Mouse (Mus musculus) layer of hippocampus, adult 9-10 months (tissue): Measurements from ENCODE around the gene Olfr432.
"Not testable (repeated sequence)": the region's sequence is repeated elsewhere in the genome, so short reads cannot be mapped to it uniquely, and the experiment has no call there.

ENCODE experiments used
- DNase-seq: peaks from one replicate; pipeline ENCODE4 v3.0.0; 2022; ENCODE audit warnings: low spot score

Gene Olfr432

DNA sequence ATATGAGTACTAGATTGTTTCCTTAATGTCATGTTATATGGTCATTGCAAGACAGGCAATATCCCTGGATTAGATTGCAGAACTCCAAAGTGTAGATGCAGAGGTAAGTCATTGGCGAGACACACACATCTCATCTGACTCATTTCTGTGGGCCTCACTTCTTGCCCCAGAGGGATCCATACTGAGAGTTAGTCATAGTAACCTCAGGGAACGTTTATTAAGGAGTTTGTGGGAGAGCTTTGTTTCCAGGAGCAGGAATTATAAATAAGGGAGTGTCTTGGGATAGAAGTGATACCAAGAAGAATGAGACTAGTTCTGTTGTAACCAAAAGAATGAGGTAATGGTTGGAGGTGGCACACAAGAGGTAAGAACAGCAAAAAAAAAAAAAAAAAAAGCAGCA is at the start of gene Olfr432:
Olfr432 (plus strand) TSS at position 313 of the 400 bp plus-strand sequence.
- DNase-seq = no peak

DNA sequence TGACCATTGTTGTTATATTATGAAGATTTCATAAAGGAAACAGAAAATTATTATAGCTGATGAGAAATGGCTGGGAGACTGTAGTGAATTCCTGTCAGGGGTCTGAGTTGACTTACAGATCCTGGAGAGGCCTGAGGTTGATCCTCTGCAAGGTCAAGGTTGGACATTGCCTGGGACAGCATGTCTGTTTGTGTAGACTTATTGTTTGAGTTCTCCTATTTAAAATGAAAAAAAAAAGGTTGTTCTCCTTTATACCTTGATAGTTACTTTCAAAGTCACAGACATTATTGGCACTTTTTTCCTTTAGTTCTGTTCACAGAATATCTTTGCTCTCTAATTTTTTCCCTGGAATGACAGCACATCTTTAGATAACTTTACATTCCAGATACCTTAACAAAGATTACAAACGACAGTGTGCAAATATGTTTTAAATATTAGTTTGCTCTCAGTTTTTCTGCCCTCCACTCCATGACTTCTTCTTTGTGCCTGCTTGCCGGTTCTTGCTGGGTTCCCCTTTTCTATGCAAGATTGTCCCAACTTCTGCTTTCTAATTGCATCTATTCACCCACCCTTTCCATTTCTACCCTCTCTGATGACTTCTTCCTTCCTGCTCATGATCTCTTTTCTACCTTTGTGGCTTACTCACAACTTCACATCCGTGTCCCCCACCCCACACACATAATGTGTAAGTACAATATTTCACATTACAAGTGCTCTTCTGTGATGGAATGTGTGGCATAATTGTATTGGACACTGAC is 44.5 kb upstream of the Olfr432 start:
- not testable (repeated sequence) for DNase-seq

DNA sequence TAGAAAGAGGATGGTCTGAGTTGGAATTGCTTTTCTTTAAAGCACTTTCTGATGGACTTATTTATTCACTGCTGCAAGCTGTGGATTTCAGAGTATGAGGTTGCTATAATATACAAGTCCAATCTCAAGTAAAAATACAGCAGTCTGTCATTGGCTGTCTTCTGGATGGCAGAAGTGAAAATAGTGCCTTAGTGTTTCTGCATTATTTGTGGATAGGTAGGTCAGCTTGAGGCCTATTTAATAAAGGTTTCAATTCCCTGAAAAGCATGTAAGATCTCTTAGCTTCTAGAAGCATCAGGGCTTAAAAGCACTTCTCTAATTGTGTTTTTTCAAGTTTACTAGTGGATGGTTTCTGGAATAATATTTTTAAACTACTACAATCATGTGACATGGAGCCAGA is 42.0 kb upstream of the Olfr432 start:
- DNase-seq = not testable (repeated sequence)

DNA sequence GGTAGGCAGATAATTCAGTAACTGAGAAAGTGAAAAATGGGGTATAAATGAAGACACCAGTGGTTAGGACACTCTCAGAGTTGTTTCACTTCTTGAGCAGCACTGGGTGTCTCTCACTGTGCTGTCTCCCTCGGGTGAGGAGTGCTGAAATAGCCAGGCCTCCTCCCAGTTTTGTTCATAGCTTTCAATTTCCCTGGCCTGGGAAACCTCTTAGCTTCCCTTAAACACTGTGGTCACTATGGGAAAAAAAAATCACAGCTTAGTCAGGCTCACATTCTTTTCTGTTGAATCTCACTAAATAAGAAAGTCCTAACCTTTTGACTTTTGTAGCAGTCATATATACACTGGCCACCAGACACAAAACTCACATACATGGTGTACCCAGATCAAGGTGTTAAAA is 17.3 kb upstream of the Olfr432 start, which contains the start of gene Ifi205:
Ifi205 (minus strand) TSS at position 113 of the 400 bp plus-strand sequence.
- no peak for DNase-seq

DNA sequence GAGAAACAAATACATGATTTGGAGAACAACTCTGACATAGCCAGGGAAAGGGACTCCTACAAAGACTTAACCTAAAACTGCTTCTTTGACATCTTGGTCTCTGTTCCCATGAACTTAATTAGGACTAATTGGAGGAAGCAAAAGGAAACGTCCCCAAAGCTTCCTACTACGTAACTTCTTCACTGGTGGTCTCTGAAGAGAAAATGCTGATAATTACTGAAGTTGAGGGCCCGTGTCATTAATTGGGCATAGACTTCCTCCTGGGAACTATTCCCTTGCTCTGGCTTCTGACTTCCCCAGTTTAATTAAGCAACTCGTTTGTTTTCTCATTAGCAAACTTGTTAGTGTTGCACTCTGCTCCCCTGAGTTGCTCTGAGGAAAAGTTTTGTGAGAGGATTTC is 13.2 kb upstream of the Olfr432 start:
- no peak for DNase-seq

DNA sequence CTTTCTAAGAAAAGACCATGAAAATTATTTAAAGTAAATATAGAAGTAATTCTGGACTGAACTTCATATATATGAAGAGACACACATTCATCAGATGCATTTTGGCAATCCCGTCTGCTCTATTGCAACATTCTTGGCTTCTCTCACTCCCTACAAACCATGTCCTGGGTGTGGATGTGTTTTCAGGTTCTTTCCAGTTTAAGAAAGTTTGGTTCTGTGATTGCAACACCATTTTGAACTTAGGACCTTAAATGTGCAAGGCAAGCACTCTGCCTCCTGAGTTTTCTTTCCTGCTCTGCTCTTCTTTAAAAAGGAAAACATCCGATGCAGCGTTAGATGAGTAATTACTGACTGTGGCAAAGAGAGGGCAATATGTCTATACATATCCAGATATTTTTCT is 10.5 kb upstream of the Olfr432 start:
- DNase-seq = no peak

DNA sequence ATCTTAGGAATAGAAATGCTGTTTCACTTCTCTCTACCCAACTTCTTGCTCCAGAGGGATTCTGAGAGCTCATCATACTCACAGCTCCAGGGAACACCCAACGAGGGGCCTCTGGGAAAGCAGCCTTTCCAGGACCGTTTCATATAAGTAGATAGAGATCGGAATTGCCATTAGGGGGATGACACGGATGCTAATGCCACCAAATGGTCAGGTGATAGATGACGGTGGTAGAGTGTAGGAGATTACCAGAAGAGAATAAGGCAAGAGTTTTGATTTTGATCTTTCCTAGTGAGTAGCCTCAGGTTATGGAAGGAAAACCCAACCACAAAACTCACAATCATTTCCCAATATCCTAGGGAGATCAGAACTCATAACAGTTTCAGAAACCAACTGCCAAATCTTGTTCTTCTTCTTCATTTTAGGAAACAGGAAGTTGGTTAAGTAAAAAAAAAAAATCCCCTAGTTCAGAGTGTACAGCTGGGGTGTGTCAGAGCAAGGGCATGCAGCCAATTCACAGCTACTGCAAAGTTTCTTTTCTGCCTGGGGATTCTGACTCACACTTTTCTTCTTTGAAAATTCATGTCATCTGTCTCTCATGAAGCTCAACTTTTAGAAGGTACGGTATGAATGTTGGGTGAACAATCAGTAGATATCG is 8.4 kb upstream of the Olfr432 start, which contains the start of gene Olfr433:
Olfr433 (plus strand) TSS at position 183 of the 655 bp plus-strand sequence.
- DNase-seq = no peak

DNA sequence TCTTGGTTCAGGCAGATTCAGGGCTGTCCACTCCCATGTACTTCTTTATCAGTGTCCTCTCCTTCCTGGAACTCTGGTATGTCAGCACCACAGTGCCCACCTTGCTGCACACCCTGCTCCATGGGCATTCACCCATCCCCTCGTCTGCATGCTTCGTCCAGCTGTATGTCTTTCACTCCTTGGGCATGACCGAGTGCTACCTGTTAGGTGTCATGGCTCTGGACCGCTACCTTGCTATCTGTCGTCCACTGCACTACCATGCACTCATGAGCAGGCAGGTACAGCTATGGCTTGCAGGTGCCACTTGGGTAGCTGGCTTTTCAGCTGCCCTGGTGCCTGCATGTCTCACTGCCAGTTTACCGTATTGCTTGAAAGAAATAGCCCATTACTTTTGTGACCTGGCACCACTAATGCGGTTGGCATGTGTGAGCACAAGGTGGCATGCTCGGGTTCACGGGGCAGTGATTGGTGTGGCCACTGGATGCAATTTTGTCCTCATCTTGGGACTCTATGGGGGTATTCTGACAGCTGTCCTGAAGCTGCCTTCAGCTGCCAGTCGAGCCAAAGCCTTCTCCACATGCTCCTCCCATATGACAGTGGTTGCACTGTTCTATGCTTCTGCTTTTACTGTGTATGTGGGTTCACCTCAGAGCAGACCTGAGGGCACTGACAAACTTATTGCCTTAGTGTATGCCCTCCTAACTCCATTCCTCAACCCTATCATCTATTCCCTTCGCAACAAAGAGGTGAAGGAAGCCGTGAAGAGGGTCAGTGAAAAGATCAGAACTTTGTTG is 6.7 kb upstream of the Olfr432 start:
- not testable (repeated sequence) for DNase-seq

DNA sequence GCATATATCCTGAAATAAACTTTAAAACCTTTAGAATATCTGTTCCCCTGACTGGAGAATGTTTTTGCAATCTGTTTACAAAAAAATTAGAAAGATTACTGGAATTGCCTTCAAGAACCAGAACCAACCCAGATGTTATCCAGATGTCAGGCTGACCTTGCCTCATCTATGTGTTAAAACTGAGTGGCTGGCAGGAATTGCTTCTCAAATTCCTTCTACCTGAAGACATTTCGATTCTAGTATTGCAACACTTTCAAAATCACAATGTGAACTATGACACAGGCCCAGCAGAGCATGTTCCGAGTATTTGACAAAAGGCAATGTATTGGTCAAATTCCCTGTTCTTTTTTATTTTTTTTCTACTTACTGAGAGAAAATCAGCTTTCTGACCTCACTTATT is 4.6 kb upstream of the Olfr432 start:
- DNase-seq = no peak

DNA sequence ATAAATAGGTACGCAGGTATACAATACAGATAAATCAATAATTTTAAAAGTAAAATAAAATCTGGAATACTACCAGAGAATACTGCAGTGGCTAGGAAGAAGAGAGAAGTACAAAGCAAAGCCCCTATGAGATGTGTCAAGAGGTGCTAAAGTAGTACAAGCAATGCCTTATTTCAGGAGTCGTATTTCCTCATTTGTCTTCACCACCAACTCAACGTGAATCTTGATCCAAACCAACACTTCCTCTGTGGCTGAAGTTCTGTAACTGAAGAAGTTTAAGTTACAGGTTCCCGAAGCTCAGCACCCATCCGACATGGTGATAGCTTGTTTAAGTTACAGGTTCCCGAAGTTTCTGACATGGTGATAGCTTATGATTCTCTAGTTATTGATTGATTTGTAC is 778 bp upstream of the Olfr432 start:
- not testable (repeated sequence) for DNase-seq

DNA sequence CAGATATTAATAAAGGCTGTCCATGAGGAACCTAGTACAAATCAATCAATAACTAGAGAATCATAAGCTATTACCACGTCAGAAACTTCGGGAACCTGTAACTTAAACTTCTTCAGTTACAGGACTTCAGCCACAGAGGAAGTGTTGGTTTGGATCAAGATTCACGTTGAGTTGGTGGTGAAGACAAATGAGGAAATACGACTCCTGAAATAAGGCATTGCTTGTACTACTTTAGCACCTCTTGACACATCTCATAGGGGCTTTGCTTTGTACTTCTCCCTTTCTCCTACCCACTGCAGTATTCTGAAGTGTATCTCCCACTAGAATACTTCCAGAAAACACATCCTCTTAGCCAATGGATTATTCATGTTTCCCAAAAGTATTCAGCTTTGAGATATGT is 352 bp downstream of the Olfr432 start:
- not testable (repeated sequence) for DNase-seq

DNA sequence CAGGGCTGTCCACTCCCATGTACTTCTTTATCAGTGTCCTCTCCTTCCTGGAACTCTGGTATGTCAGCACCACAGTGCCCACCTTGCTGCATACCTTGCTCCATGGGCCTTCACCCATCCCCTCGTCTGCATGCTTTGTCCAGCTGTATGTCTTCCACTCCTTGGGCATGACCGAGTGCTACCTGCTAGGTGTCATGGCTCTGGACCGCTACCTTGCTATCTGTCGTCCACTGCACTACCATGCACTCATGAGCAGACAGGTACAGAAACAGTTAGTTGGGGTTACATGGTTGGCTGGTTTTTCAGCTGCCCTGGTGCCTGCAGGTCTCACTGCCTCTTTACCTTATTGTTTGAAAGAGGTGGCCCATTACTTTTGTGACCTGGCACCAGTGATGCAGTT is 1.5 kb downstream of the Olfr432 start:
- DNase-seq = no peak

DNA sequence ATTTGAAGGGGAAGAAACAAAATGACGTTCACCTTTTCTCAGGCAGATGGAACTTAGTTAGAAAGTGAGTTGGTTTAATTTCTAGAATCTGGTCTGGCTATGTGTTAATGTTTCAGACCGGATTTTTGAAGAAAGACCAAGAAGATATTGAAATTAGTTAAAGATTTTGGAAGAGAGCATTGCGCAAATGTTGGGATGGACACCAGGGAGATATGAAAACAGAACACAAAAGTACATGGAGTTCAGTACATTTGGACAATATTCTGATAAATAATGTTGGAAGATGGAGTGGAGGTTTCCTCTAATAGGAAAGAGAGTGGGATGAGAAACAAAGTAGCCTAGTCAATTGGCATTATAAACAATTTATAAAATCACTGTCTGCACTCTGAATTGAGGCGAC is 2.5 kb downstream of the Olfr432 start:
- no peak for DNase-seq

DNA sequence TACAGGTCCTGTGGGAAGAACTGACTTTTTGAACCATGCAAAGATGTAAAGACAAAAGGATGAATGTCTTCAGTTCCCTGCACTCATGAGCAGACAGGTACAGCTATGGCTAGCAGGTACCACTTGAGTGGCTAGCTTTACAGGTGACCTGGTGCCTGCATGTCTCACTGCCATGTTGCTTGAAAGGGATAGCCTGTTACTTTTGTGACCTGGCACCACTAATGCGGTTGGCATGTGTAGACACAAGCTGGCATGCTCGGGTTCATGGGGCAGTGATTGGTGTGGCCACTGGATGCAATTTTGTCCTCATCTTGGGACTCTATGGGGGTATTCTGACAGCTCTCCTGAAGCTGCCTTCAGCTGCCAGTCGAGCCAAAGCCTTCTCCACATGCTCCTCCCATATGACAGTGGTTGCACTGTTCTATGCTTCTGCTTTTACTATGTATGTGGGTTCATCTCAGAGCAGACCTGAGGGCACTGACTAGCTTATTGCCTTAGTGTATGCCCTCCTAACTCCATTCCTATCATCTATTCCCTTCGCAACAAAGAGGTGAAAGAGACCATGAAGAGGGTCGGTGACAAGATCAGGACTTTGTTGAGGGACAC is 3.0 kb downstream of the Olfr432 start:
- DNase-seq = no peak

DNA sequence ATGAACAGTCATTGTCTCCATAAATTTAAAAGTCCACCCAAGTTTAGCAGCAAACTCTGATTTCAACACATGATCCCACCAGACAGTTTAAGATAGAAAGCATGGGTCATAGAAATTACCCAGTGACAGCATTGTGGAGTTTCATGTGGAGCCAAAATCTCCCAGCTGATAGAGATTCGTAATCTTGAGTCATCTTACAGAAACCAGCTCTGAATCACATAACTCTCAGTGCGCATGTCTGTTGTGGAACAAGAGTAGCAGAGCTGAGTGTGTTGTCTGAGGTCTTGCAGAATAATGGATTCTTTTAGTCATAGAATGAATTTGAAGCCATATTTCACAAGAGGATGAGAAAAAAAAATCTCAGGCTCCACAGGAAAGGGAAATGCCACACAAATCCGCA is 4.0 kb downstream of the Olfr432 start:
- DNase-seq = no peak

DNA sequence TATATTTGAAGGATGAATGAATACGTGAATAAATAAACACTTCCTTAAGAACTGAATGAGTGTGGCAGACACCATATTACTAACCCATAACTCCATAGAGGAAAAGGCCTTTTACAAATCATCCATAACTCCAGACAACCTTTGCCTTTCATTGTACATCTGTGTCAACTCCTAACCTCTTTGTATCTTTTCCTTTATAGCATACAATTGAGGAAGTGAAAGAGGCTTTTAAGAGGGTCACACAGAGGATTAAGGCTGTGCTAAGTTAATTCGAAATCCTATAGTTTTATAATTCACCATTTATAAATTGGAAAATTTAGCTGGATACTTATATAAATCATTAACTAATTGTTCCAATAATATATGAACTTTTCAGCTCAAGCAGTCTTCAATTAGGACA is 6.2 kb downstream of the Olfr432 start:
- no peak for DNase-seq

DNA sequence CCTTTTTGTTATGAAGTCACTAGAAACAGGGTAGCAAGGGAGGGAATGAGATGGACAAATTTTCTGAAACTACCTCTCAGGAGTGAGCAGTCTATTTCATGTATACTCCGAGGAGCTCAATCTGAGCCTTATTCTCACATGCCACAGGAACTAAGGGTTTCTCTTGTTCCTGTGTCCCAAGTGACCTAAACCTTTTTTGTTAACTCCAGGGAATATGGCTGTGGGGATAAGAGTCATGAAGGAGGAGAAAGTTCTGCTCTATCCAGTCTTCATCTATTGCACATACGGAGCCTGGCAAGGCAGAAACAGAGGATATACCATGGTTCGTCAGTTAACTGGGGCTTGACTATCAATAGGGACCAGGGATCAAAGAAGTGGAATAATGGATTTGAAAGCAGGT is 17.3 kb downstream of the Olfr432 start, which contains the start of gene Olfr430:
Olfr430 (plus strand) TSS at position 301 of the 400 bp plus-strand sequence.
- no peak for DNase-seq

DNA sequence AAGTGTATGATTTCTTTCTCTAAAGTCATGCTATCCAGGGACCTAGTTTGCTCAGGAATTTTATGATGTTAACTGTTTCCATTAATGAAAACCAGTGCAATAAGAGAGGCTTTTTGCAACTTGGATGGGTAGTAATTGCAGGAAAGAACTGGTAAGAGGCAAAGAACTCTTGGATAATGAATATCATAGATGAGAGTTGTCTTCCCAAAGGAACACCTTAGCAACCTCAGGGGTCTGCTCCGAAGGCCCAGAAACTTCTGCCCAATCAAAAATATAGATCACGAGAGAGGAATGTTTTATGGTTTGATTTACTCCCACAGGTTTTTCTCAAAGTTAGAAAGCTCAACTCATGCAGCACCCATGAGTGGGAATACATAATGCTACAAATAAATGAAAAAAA is 35.0 kb downstream of the Olfr432 start, which contains the start of gene Olfr429:
Olfr429 (plus strand) TSS at position 301 of the 400 bp plus-strand sequence.
- no peak for DNase-seq

DNA sequence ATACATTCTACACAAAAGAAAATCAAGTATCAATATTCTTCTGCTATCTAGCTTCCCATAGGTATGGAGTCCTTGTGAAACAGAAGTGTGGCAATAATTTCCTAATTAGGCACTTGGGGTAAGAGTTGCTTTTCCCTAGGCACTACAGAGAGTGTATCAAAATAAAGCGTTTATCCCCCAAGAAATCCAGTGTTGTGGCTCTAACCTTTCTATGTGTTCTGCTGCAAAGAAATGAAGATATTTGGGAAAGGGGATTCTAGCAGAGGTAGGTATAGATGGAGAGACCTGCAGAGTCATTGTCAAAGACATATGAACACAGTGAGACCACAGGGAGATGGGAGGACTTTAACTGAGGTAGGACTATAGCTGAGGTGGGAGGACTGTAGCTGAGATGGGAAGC is 47.6 kb downstream of the Olfr432 start, which contains the start of gene Olfr427:
Olfr427 (plus strand) TSS at position 301 of the 400 bp plus-strand sequence.
- DNase-seq = no peak

DNA sequence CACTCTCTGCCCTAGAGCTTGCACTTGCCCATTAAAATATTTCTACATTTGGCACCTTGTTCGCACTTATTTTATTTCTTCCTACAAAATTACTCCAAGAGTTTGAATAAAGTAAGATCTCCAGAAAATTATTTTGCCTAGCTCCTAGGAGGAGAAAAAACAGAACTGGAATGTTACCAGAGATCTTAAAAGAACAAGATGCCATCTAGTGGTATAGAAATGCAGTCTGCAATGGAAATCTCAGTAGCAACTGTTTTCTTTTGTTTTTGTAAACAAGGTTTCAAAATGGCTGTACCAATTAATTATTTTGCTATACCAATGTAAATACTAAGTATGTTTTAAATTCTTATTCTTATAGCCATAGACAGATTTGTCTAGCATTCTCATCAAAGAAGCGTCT is 54.7 kb downstream of the Olfr432 start:
- DNase-seq = peak; percentile 29
